Mouse (Mus musculus) erythroblast, embryonic 14.5 days (primary cell): ENCODE results near the gene Ankrd44.

ENCODE experiments used
- GATA1 ChIP-seq: IDR thresholded peaks from 2 replicates; pipeline ENCODE4 v1.6.1; 2012; ENCODE audit warnings: low read length, inconsistent platforms, mixed read lengths
- TAL1 ChIP-seq: IDR thresholded peaks from 3 replicates; pipeline ENCODE4 v1.6.1; 2012; ENCODE audit warnings: low read length, inconsistent platforms, mixed read lengths

DNA sequence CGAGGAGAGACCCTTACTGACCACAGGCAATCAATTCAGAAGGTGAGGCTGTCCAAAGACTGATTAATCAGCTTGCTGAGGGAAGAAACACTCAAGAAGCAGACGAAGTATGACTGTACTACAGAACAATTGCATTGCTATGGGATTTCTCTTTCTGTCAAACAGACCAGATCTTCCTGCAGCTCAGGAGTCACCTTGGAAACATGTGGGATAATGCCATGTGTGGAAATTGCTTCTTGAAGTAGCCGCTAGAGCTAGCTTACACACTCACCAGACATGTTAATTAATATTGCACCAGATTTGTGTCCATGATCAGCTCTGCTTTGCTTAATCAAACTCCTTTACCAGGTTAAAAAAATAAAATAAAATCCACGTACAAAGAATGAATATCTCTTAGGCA lies 137.8 kb downstream of the Ankrd44 start:
- TF ChIP-seq GATA1 (no peak), TAL1 (no peak)
